Mouse (Mus musculus) T-helper 1 cell (primary cell): ENCODE results near the gene Pigu.

Experiments
- in situ Hi-C: fragments of 300-600 bp; cut with MboI, MseI; formaldehyde crosslinking; loops from one replicate; pipeline ENCODE4 v1.15.1; 2025; ENCODE audit warnings: high pct_unique_total_duplicates

Pigu gene

GRCm38 (mm10) chr2:155356971-155357591, at the start of gene Pigu:
Pigu (minus strand) TSS chr2:155357430.
- in situ Hi-C loops, result no loop called here

DNA sequence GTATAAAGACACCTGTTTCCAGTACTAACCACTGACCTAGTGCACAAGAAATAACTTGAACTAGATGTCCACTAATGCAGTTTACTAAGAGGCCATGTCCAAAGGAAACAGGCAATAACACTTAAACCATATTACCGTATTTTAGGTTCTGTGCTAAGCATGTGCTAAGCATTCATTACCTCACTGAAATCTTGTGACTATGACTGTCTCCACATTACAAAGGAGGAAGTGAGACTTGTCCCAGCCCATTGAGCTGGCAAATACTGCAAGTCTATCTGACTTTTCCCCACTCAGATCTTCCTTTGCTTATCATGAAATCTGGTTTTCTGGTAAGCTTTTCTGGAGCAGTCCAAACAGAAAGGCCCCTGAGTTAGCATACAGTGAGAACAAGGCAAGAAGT, 47.4 kb upstream of the Pigu start:
- in situ Hi-C loops, result loop anchor here (10.0 kb wide), 1 partner anchor 1050 kb away; no protein-coding TSS in a partner anchor

DNA sequence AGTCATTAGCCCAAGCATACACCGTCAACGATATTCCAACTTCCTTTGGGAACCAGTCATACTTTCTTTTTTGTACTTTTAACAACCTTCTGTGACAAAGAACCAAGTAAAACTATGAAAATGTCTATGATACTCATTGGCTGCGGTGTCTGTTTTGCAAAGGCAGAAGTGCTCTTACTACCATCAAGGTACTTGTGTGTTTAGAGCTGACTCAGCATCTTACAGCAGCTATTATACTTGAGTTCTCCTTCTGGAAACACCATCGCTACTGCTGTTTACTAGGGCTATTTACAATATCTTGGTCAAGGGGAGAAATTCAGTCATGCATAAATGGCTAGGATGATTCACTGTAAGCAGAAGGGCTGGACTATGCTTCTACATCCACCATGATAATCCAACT, 44.7 kb upstream of the Pigu start:
- in situ Hi-C loops, result loop anchor here (10.0 kb wide), 1 partner anchor 1053 kb away; no protein-coding TSS in a partner anchor

- in situ Hi-C loops, result loop anchor here (10.0 kb wide), 1 partner anchor 1055 kb away; no protein-coding TSS in a partner anchor
These were observed 43.0 kb upstream of the Pigu start for GRCm38 (mm10) chr2:155400276-155400675.

DNA sequence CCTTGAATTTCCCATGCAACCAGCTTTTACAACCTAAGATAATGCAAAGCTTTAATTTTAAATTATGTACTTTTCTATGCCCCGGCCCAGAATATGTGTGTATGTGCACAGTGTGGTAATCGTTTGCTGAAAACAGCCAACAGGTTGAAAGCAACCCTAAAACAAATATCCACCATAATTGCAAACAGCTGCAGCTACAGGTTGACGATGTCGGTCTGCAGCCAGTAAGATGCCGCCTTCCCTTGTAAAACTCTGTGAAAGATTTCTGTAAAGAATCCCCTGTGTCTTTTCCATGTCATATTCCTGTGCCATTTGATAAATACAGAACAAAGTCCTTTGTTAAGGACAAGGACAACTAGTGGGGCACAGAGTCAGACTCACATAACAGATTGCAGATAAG, 37.4 kb upstream of the Pigu start:
- in situ Hi-C loops, result no loop called here

DNA sequence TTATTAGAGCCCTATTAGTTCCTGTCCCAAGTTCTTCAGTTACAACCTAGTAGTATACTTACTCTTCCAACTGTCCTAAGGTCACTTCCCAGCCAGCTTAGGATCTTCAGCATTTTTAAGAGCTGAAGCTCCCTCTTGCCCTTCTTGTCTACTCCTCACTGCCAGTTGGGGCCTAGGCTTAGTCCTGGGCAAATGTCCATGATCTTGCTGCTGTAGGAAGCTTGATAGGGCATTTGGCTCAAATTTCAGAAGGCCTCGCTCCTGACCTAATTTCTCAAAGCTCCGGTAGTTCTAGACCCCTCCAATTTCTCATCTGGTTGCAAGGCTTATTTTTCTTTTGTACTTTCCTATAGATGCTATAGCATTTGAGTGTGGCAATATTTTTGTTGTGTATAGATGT, 31.3 kb upstream of the Pigu start:
- in situ Hi-C loops, result loop anchor here (5.0 kb wide), 1 partner anchor 36 kb away; no protein-coding TSS in a partner anchor

GRCm38 (mm10) chr2:155387052-155387451, 29.8 kb upstream of the Pigu start:
- in situ Hi-C loops, result loop anchor here (5.0 kb wide), 1 partner anchor 35 kb away; no protein-coding TSS in a partner anchor

- in situ Hi-C loops, result loop anchor here (5.0 kb wide), 1 partner anchor 34 kb away; no protein-coding TSS in a partner anchor
These were observed 29.3 kb upstream of the Pigu start for GRCm38 (mm10) chr2:155386534-155386899.

DNA sequence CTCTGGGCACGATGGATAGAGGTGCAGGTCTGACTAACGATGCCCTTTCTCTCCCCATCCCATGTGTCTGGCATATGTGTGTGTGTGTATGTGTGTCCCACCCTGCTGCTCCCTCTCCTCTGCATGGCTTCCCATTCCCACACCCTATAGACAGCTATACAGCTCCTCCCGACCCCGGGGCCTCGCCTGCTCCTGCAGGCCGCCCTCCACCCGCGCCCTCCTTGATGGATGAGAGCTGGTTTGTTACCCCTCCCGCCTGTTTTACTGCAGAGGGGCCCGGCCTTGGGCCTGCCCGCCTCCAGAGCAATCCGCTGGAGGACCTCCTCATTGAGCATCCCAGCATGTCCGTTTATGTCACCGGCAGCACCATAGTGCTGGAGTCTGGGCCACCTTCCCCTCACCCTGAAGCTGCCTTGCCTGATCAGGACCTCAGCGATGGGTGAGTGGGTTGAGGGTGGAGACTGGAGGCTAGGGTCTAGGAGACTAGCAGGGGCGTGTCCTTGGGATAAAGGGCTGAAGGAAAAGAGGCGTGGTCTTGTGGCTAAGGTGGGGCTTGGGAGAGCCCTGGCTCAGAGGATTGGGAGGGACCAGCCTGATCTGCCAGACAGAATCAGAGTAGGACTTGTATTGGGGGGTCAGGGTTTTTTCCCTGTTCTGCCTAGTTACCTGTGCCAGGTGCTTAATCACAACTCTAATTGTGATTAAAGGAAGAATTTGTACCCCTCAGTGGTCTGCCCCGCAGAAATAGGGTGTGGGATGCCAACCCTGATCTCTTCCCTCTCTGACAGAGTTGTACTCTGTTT, 28.7 kb upstream of the Pigu start:
- in situ Hi-C loops, result loop anchor here (5.0 kb wide), 1 partner anchor 34 kb away; no protein-coding TSS in a partner anchor

- in situ Hi-C loops, result loop anchor here (5.0 kb wide), 1 partner anchor 33 kb away; no protein-coding TSS in a partner anchor
These were observed 27.9 kb upstream of the Pigu start for GRCm38 (mm10) chr2:155385090-155385489.

DNA sequence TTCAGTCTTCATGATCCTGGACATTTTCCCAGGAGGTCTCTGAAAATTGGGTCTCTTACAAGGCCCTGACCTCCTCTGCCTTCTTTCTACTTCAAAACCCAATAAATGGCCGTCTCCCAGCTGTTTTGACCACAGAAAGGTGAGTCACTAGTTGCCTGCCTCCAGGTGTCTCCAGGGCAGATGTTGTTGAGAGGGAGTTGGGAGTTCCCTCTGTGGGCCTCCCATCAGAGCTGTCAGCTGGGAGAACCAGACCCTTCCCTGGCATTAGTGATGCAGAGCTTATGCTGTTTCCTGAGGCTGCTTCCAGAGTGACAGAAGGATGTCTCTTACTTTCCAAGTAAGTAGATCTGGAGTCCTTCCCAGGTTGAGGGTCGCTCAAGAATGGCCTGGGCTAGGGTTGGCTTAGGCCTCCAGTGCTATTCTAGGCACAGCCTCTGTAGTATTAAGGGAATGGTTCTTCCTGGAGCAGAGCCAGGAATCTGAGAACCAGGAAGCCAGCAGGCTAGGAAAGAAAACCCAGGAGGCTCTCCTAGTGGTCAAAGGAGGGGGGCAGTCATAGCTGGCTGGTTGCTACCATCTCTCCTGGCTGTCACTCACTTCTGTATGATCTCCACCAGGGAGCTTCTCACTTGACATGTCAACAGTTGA, 25.7 kb upstream of the Pigu start:
- in situ Hi-C loops, result no loop called here

DNA sequence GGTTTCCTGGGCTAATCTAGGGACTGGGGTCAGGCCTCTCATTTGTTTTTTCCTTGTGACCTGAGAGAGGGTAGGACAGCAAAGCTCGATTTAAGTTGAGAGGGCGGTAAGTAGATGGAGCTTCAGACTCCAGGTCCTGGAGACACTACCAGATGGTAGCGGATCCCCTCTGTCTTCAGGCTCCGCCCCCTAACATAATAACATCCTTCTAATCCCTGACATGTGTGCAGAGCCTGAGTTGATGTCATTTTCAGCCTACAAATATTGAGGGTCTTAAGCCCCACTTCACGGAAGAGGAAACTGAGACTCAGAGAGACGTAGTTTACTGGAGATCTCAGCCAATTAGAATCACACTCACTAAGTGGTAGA, 25.1 kb upstream of the Pigu start:
- in situ Hi-C loops, result no loop called here

- in situ Hi-C loops, result no loop called here
These were observed 24.6 kb upstream of the Pigu start for GRCm38 (mm10) chr2:155381643-155382331.

- in situ Hi-C loops, result no loop called here
These were observed 23.8 kb upstream of the Pigu start for GRCm38 (mm10) chr2:155381060-155381437.

- in situ Hi-C loops, result no loop called here
These were observed 23.2 kb upstream of the Pigu start, which contains the start of gene Trp53inp2 for GRCm38 (mm10) chr2:155380261-155381059. Trp53inp2 (plus strand) TSS chr2:155381059.

GRCm38 (mm10) chr2:155376191-155376590, 19.0 kb upstream of the Pigu start:
- in situ Hi-C loops, result no loop called here

- in situ Hi-C loops, result no loop called here
These were observed 17.3 kb upstream of the Pigu start for GRCm38 (mm10) chr2:155374521-155374920.

DNA sequence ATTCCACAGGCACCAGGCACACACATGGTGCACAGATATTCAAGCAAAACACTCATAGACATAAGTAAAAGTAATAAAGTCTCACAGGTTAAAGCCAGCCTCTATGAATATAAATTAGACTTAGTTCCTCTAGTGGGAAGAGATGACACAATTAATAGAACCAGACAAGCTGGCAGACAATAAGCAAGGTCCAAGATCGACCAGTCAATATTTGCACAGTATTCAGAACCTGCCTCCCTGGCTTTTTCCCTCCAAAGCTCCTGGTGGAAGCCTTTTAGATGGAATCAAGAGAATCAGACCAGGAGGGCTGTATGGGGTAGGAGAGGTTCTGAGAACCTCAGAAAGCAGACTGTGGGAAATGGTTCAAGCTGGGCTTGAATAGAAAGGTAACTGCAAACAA, 16.7 kb upstream of the Pigu start:
- in situ Hi-C loops, result no loop called here

DNA sequence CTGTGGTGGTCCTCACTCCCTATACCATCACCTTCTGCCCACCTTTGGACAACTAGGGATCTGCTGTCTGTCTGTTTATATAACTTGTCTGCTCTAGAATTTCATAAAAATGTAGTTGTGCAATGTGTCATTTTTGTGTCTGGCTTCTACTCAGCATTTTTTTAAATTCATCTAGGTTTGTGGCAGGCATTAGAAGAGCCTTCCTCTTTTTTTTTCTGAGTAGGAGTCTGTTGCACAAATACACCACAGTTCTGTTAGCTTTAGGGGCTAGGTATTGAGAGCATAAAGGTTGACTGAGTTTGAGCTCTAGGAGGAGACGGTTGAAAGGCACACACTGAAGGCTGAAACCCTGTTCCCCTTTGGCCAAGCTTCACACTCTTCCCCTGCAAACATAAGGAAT, 16.1 kb upstream of the Pigu start:
- in situ Hi-C loops, result no loop called here

- in situ Hi-C loops, result no loop called here
These were observed 15.2 kb upstream of the Pigu start for GRCm38 (mm10) chr2:155372451-155372850.
